Comparison of ENCODE assay signal across 8 mouse cellular contexts in the genomic region with DNA sequence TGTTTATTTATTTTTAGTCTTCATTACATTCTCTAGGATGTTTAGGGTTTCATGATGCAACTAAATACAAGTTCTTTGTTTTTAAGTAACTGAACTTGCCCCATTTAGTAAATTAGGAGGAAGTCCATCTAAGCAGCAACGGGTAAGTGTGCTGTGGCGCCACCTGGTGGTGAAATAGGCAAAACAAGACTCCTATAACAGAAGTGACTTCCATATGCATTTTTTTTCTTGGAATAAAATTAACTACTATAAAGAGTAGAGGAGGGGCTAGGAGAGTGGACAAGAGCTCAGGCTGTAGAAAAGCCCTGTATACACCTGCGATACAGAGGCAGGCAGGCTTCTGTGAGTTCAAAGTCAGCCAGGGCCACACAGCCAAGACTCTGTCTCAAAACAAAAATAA. TPM values are rescaled to one million over a fixed set of nuclear protein-coding genes. Genes with fewer than 3 reads are reported as not detected.
DNase-seq lines count a peak whose midpoint lies in the region; ATAC-seq and TF ChIP-seq lines count a peak whose summit lies in the region.

No protein-coding gene starts in this region.

- peak; percentile 82 for TF ChIP-seq CTCF in liver, embryonic 14.5 days (IDR thresholded peaks at IDR 0.05; ENCODE audit: low read depth)

- H3K27me3 ChIP-seq in liver, embryonic 14.5 days (ENCODE audit: control insufficient read depth, insufficient read depth, low read length) = no peaks in the 10 kb centered on the region

- DNase-seq in A20 (ENCODE audit: low read depth, low spot score) = peak; percentile 77
- DNase-seq in NIH3T3 (ENCODE audit: low read depth) = peak; percentile 90
- peak; percentile 70 to 85 for DNase-seq in cerebellum, postnatal 25 days
- peak; percentile 61 to 65 for DNase-seq in gastrocnemius, adult 8-10 months (ENCODE audit: low spot score in 2 of 2)
- DNase-seq in kidney, postnatal 14 days = peak; percentile 82
- DNase-seq in liver, embryonic 14.5 days (ENCODE audit: low read depth in 3 of 3, low spot score in 3 of 3) = peak in 2 of 3 experiments; percentile 38 to 58
- peak; percentile 32 for DNase-seq in ovary, postnatal 10 days (ENCODE audit: low spot score)
- DNase-seq in thymus, postnatal 10 days (ENCODE audit: low spot score in 2 of 2) = peak; percentile 35 to 76

- H3K36me3 ChIP-seq in liver, embryonic 14.5 days (replicated peaks; ENCODE audit: control insufficient read depth, insufficient read depth, low read depth) = no peaks in the 10 kb centered on the region

- H3K4me3 ChIP-seq in liver, embryonic 14.5 days (ENCODE audit: insufficient read depth in 1 of 2, low read depth in 2 of 2, low read length in 2 of 2) = no peak overlapping the region

- no peak overlapping the region for H3K9ac ChIP-seq in liver, embryonic 14.5 days (replicated peaks)

- no peaks in the 10 kb centered on the region for H3K9me3 ChIP-seq in liver, embryonic 14.5 days (ENCODE audit: control insufficient read depth, low read length)

- no peak for ATAC-seq in liver, embryonic 14.5 days (ENCODE audit: insufficient read depth)

- no peak overlapping the region for H3K4me2 ChIP-seq in liver, embryonic 14.5 days (ENCODE audit: low read depth)

- 16% methylated on average over 3 of the region's 3 CpGs for WGBS in liver, embryonic 14.5 days (ENCODE audit: insufficient replicate concordance)

- TF ChIP-seq EP300 in liver, embryonic 14.5 days (IDR thresholded peaks at IDR 0.05; ENCODE audit: low read depth) = no peak

- no peaks in the 10 kb centered on the region for H3K4me1 ChIP-seq in liver, embryonic 14.5 days (replicated peaks; ENCODE audit: control insufficient read depth in 2 of 2, insufficient read depth in 2 of 2, low read length in 1 of 2)

- H3K27ac ChIP-seq in liver, embryonic 14.5 days = no peak overlapping the region

RNA-seq across cellular contexts. Expression of a gene that starts 15.5 kb away (rescaled TPM):
- total RNA-seq in gastrocnemius, adult 8-10 months (2022) = 10 to 100 TPM; 27.9 to 42.9 (median 37.3) TPM
- polyA plus RNA-seq in liver, embryonic 14.5 days (2012; rRNA removed) = 42.4 and 42.9 TPM in 2 replicates
- 97.3 and 107 TPM in 2 replicates for polyA plus RNA-seq in liver, embryonic 14.5 days (2014; fragmentation: Nextera tagmentation; extraction: Ambion mirVana)

RNA-seq across cellular contexts. Expression of a gene that starts 34.2 kb away (rescaled TPM):
- 100 to 1,000 TPM in 3 of 4 experiments, 10 to 100 TPM in 1; 92.2 to 133 (median 119) TPM for total RNA-seq in gastrocnemius, adult 8-10 months (2022)
- 86.5 and 191 TPM in 2 replicates for polyA plus RNA-seq in liver, embryonic 14.5 days (2012; rRNA removed)
- 165 and 201 TPM in 2 replicates for polyA plus RNA-seq in liver, embryonic 14.5 days (2014; fragmentation: Nextera tagmentation; extraction: Ambion mirVana)

Comparison
In these comparisons a context has a peak if more than half of its experiments do, and no peak if none do; other contexts are left out.
1. DNase-seq: peak in every context shown above with its lines; median percentile 90 in NIH3T3; 82 in kidney, postnatal 14 days; 78 in cerebellum, postnatal 25 days; 77 in A20; 63 in gastrocnemius, adult 8-10 months; 56 in thymus, postnatal 10 days; 48 in liver, embryonic 14.5 days; 32 in ovary, postnatal 10 days.